Mouse (Mus musculus) forebrain, embryonic 11.5 days (tissue): Measurements from ENCODE around the gene Trappc3. TPM values are rescaled to one million over a fixed set of nuclear protein-coding genes. Genes with fewer than 3 reads are reported as not detected.

Source experiments
- ATAC-seq: fragments of 200-750 bp; cut with Nextera tagmentation; replicated peaks from 2 replicates; pipeline ENCODE4 v1.8.0; 2017; ENCODE audit warnings: moderate TSS enrichment; ENCODE audit not compliant: low FRiP score
- DNase-seq: peaks from one replicate; pipeline ENCODE4 v3.0.0-alpha.2; 2017; ENCODE audit warnings: low spot score
- H3K27ac ChIP-seq: fragments of 300-500 bp; sonication (generic); 2 replicates; pipeline ENCODE4 v1.5.1; 2014; ENCODE audit warnings: low read depth, low read length
- H3K27me3 ChIP-seq: fragments of 300-500 bp; sonication (generic); 2 replicates; pipeline ENCODE4 v1.6.1; 2014; ENCODE audit warnings: mild to moderate bottlenecking, low read length, mixed read lengths; ENCODE audit not compliant: control insufficient read depth, insufficient read depth
- H3K36me3 ChIP-seq: fragments of 300-500 bp; sonication (generic); 2 replicates; pipeline ENCODE4 v1.6.1; 2014; ENCODE audit warnings: mild to moderate bottlenecking, low read length, moderate library complexity, mixed read lengths; ENCODE audit not compliant: control insufficient read depth, insufficient read depth
- H3K4me1 ChIP-seq: fragments of 300-500 bp; sonication (generic); replicated peaks from 2 replicates; pipeline ENCODE4 v1.6.1; 2014; ENCODE audit warnings: low read length, mixed read lengths; ENCODE audit not compliant: control insufficient read depth, insufficient read depth
- H3K4me2 ChIP-seq: fragments of 300-500 bp; sonication (generic); 2 replicates; pipeline ENCODE4 v1.6.1; 2014; ENCODE audit warnings: low read depth, mild to moderate bottlenecking, low read length, moderate library complexity, mixed read lengths; ENCODE audit not compliant: severe bottlenecking
- H3K4me3 ChIP-seq: fragments of 300-500 bp; sonication (generic); 2 replicates; pipeline ENCODE4 v1.5.1; 2014; ENCODE audit warnings: low read depth, low read length
- H3K9ac ChIP-seq: fragments of 300-500 bp; sonication (generic); 2 replicates; pipeline ENCODE4 v1.6.1; 2014; ENCODE audit warnings: low read length
- H3K9me3 ChIP-seq: fragments of 300-500 bp; sonication (generic); 2 replicates; pipeline ENCODE4 v1.6.1; 2016; ENCODE audit warnings: low read length, mixed read lengths; ENCODE audit not compliant: control insufficient read depth
- WGBS: fragments of 180-500 bp; shearing (Covaris S2); extraction: QIAGEN DNeasy Blood & Tissue Kit; methylation state at CpG from one replicate; pipeline ENCODE4 v1.1.7; 2014; 5-methylcytosine and 5-hydroxymethylcytosine counted together
- polyA plus RNA-seq: library from polyadenylated mRNA; unstranded; fragments of >200 nt; fragmentation: Nextera tagmentation; extraction: Ambion mirVana; gene quantifications from 2 replicates; pipeline ENCODE4 v1.2.1, GENCODE M21; 2014

Trappc3 gene
- polyA plus RNA-seq, 1 experiment from 2014 or later: 23.3 TPM

- no peak overlapping the region for H3K27ac ChIP-seq
- no peaks in the 10 kb centered on the region for H3K9me3 ChIP-seq
- H3K36me3 ChIP-seq: no peaks in the 10 kb centered on the region
- no peaks in the 10 kb centered on the region for H3K27me3 ChIP-seq
- peak; percentile 69 for ATAC-seq
- H3K4me2 ChIP-seq: peak overlapping the region; percentile 45
- no peak overlapping the region; the same call in 1 of the 2 replicates for H3K9ac ChIP-seq
- DNase-seq: peak; percentile 68
- peaks cover 2% of the 10 kb centered on the region; the same call in 1 of the 2 replicates for H3K4me1 ChIP-seq
- WGBS: 18% methylated on average over 20 of the region's 20 CpGs
- peak overlapping the region; percentile 13; the same call in 1 of the 2 replicates for H3K4me3 ChIP-seq
Observed at GRCm38 (mm10) chr4:126309211-126309921, 47.2 kb downstream of the Trappc3 start.

GRCm38 (mm10) chr4:126309922-126310309 lies 47.8 kb downstream of the Trappc3 start:
- Histone ChIP-seq H3K4me2 (peak overlapping the region; percentile 45), H3K4me1 (peaks cover 2% of the 10 kb centered on the region; the same call in 1 of the 2 replicates), H3K9me3 (no peaks in the 10 kb centered on the region), H3K4me3 (peak overlapping the region; percentile 13; the same call in 1 of the 2 replicates), H3K36me3 (no peaks in the 10 kb centered on the region; the same call in 1 of the 2 replicates), H3K9ac (no peak overlapping the region), H3K27ac (no peak overlapping the region), H3K27me3 (no peaks in the 10 kb centered on the region)
- WGBS: under 1% methylated on average over 7 of the region's 7 CpGs
- DNase-seq (peak; percentile 97), ATAC-seq (peak; percentile 83)

GRCm38 (mm10) chr4:126310344-126310743 lies 48.2 kb downstream of the Trappc3 start:
- Histone ChIP-seq H3K4me3 (no peak overlapping the region), H3K27ac (no peak overlapping the region), H3K27me3 (no peaks in the 10 kb centered on the region), H3K36me3 (no peaks in the 10 kb centered on the region; the same call in 1 of the 2 replicates), H3K4me2 (no peak overlapping the region), H3K9me3 (no peaks in the 10 kb centered on the region), H3K4me1 (peaks cover 2% of the 10 kb centered on the region; the same call in 1 of the 2 replicates), H3K9ac (no peak overlapping the region)
- ATAC-seq (no peak), DNase-seq (no peak)
- 80% methylated on average over 7 of the region's 7 CpGs for WGBS

GRCm38 (mm10) chr4:126311566-126312200 lies 49.6 kb downstream of the Trappc3 start:
- no peak overlapping the region for H3K4me2 ChIP-seq
- H3K4me1 ChIP-seq: peaks cover 2% of the 10 kb centered on the region; the same call in 1 of the 2 replicates
- H3K9me3 ChIP-seq: no peaks in the 10 kb centered on the region
- DNase-seq (no peak), ATAC-seq (no peak)
- no peak overlapping the region for H3K4me3 ChIP-seq
- peaks cover 3% of the 10 kb centered on the region; the same call in 1 of the 2 replicates for H3K36me3 ChIP-seq
- no peak overlapping the region for H3K27ac ChIP-seq
- H3K9ac ChIP-seq: no peak overlapping the region
- no peaks in the 10 kb centered on the region for H3K27me3 ChIP-seq
- 90% methylated on average over 16 of the region's 16 CpGs for whole genome bisulfite sequencing

- Histone ChIP-seq H3K4me1 (peaks cover 2% of the 10 kb centered on the region; the same call in 1 of the 2 replicates), H3K4me3 (no peak overlapping the region), H3K9me3 (no peaks in the 10 kb centered on the region), H3K36me3 (peaks cover 6% of the 10 kb centered on the region), H3K9ac (no peak overlapping the region), H3K4me2 (no peak overlapping the region), H3K27me3 (no peaks in the 10 kb centered on the region), H3K27ac (no peak overlapping the region)
- 42% methylated on average over 5 of the region's 5 CpGs for WGBS
- ATAC-seq (no peak), DNase-seq (no peak)
Observed at GRCm38 (mm10) chr4:126313202-126313601, 51.1 kb downstream of the Trappc3 start.

GRCm38 (mm10) chr4:126314393-126314792 lies 52.3 kb downstream of the Trappc3 start:
- Histone ChIP-seq H3K27me3 (no peaks in the 10 kb centered on the region), H3K4me2 (no peak overlapping the region), H3K4me3 (no peak overlapping the region), H3K4me1 (peaks cover 2% of the 10 kb centered on the region; the same call in 1 of the 2 replicates), H3K9ac (no peak overlapping the region), H3K9me3 (no peaks in the 10 kb centered on the region), H3K36me3 (peaks cover 6% of the 10 kb centered on the region), H3K27ac (no peak overlapping the region)
- DNase-seq (no peak), ATAC-seq (no peak)
- WGBS: 53% methylated on average over 10 of the region's 10 CpGs

- no peak overlapping the region for H3K27ac ChIP-seq
- H3K9me3 ChIP-seq: no peaks in the 10 kb centered on the region
- no peak overlapping the region for H3K9ac ChIP-seq
- H3K27me3 ChIP-seq: no peaks in the 10 kb centered on the region
- WGBS: 56% methylated on average over 5 of the region's 5 CpGs
- DNase-seq (no peak), ATAC-seq (no peak)
- no peak overlapping the region for H3K4me3 ChIP-seq
- H3K4me1 ChIP-seq: peaks cover 3% of the 10 kb centered on the region; the same call in 1 of the 2 replicates
- H3K36me3 ChIP-seq: peaks cover 6% of the 10 kb centered on the region
- H3K4me2 ChIP-seq: no peak overlapping the region
Observed at GRCm38 (mm10) chr4:126315931-126316330, 53.8 kb downstream of the Trappc3 start.

GRCm38 (mm10) chr4:126316443-126317040 lies 54.4 kb downstream of the Trappc3 start:
- no peak for ATAC-seq
- WGBS: 94% methylated on average over 13 of the region's 13 CpGs
- Histone ChIP-seq H3K27ac (no peak overlapping the region), H3K4me1 (peaks cover 3% of the 10 kb centered on the region; the same call in 1 of the 2 replicates), H3K9ac (no peak overlapping the region), H3K36me3 (peaks cover 6% of the 10 kb centered on the region), H3K4me2 (no peak overlapping the region), H3K4me3 (no peak overlapping the region), H3K9me3 (no peaks in the 10 kb centered on the region), H3K27me3 (no peaks in the 10 kb centered on the region)
- DNase-seq: no peak
